Mouse (Mus musculus): ENCODE measurements at regions not wholly inside any gene's neighbourhood (a gene's known extent, or its start where the extent isn't known, plus 50 kb on each side); places are given as distances from the start of the nearest gene placed in this dataset.

DNA sequence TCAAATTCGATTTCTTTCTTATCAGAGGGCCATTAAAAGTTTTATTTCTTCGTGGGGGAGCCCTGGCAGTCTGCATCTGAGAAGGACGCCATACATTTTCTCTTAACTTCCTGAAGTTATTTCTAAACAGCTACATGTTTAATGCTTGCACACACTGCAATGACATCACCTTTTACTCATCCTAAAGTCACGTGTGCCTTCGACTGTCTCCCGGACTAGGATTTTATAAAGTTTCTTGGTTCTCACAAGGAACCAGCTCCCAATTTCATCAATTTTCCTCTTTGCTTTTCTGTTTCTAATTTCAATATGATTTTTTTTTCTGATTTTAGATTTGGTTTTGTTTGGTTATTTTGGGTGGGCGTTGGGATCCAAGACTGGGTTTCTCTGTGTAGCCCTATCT is 73.8 kb upstream of the Lrig3 start:
- 84% methylated on average over 7 of the region's 7 CpGs for WGBS
- H3K9me3 ChIP-seq (ENCODE audit: control insufficient read depth, low read length), result no peaks in the 10 kb centered on the region
- no peak for ATAC-seq (replicated peaks; ENCODE audit: low FRiP score)

DNA sequence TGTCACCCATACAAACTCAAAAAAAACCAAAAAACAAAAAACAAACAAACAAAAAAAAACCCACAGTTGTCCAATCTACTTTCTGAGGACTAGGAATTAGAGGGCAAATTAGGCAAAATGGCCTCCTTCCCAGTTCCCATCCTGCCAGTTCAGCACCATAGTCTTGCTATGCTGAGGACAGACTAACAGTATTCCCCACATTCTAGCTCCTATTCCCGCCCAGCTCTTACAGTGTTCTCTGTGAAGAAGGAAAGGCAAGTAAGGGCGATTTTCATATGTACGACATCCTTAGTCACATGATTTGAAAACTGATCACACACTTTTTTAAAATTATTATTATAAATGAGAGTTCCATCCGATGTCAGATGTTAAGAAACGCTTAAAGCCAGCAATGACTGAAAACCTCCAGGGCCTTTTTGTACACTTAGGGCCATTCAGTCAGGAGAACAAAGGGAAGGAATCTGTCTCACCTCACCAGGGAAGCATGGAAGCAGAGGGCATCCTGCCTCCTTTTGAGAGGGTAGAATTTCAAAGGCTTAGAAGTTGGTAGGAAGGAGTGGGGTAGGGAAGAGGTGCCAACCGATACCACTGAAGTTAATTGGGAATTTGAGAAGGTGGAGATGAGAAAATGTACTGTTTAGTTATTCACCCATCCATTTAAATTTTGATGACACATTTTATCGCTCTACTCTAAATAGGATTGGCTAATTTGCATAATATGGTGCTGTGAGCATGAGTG is 70.1 kb upstream of the Lrig3 start:
- Histone ChIP-seq H3K4me3 (ENCODE audit: low read depth, low read length) (no peak overlapping the region), H3K4me1 (replicated peaks; ENCODE audit: control insufficient read depth, insufficient read depth, low read length) (no peaks in the 10 kb centered on the region), H3K27me3 (ENCODE audit: control insufficient read depth, insufficient read depth, low read length) (no peaks in the 10 kb centered on the region), H3K36me3 (ENCODE audit: control insufficient read depth, insufficient read depth, low read length) (no peaks in the 10 kb centered on the region), H3K27ac (ENCODE audit: low read depth, low read length) (no peak overlapping the region), H3K9ac (ENCODE audit: low read length) (no peak overlapping the region), H3K9me3 (ENCODE audit: control insufficient read depth, low read length) (no peaks in the 10 kb centered on the region), H3K4me2 (ENCODE audit: low read depth, low read length, severe bottlenecking) (no peak overlapping the region)
- ATAC-seq (replicated peaks; ENCODE audit: low FRiP score) (no peak), DNase-seq (ENCODE audit: low spot score) (no peak)
- 50% methylated on average over 7 of the region's 7 CpGs for WGBS

More for the DNA sequence above, 73.8 kb upstream of the Lrig3 start:
- Histone ChIP-seq H3K4me1 (replicated peaks; ENCODE audit: control insufficient read depth, insufficient read depth, low read length) (no peaks in the 10 kb centered on the region), H3K9ac (ENCODE audit: low read length) (no peak overlapping the region), H3K27ac (ENCODE audit: low read depth, low read length) (no peak overlapping the region), H3K27me3 (ENCODE audit: control insufficient read depth, insufficient read depth, low read length) (no peaks in the 10 kb centered on the region), H3K4me3 (ENCODE audit: low read depth, low read length) (no peak overlapping the region), H3K36me3 (ENCODE audit: control insufficient read depth, insufficient read depth, low read length) (no peaks in the 10 kb centered on the region), H3K4me2 (ENCODE audit: low read depth, low read length, severe bottlenecking) (no peak overlapping the region)
- no peak for DNase-seq (ENCODE audit: low spot score)

DNA sequence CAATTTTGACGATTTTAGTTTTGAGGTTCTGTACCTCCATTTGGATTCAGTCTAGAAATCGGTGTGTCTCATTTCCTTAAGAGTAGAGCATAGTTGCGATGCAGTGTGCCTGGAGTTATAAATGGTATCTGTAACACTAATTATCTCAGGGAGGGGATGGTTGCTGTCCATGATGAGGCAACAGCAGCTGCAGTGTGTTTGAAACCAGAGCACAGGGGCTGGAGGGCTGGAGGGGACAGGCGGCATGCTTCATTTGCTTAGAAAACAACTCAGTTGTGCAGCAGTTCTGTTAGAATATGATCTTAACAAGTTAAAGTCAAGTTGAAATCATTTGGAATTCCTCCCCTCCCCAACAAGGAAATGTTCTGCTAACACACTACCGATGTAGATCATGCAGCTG is 69.3 kb upstream of the Lrig3 start:
- ATAC-seq (replicated peaks; ENCODE audit: low FRiP score), result no peak
- Histone ChIP-seq H3K4me1 (replicated peaks; ENCODE audit: control insufficient read depth, insufficient read depth, low read length) (no peaks in the 10 kb centered on the region), H3K27ac (ENCODE audit: low read depth, low read length) (no peak overlapping the region), H3K4me2 (ENCODE audit: low read depth, low read length, severe bottlenecking) (no peak overlapping the region), H3K27me3 (ENCODE audit: control insufficient read depth, insufficient read depth, low read length) (no peaks in the 10 kb centered on the region), H3K9ac (ENCODE audit: low read length) (no peak overlapping the region), H3K36me3 (ENCODE audit: control insufficient read depth, insufficient read depth, low read length) (no peaks in the 10 kb centered on the region), H3K9me3 (ENCODE audit: control insufficient read depth, low read length) (no peaks in the 10 kb centered on the region), H3K4me3 (ENCODE audit: low read depth, low read length) (no peak overlapping the region)
- 69% methylated on average over 5 of the region's 5 CpGs for WGBS
- DNase-seq (ENCODE audit: low spot score), result no peak

DNA sequence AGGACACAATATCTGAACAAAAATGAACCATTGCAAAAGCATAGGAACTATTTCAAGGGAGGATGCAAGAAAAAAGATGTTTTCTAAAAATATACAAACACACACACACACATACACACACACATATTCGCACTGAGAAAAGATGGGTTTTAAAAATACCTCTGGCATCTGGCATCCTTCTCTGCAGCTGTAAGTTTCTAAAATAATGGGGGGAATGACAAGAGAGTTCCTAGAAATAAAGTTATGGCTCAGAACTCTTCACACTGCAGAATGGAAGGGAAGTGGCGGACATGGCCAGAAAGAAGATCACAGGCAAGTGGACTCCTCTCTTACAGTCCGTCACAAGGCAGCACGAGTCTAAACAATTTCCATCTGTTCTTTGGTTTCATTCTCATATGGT is 66.5 kb upstream of the Lrig3 start:
- no peak overlapping the region for H3K9ac ChIP-seq (ENCODE audit: low read length)
- no peak overlapping the region for H3K4me2 ChIP-seq (ENCODE audit: low read depth, low read length, severe bottlenecking)
- no peaks in the 10 kb centered on the region for H3K36me3 ChIP-seq (ENCODE audit: control insufficient read depth, insufficient read depth, low read length)
- no peaks in the 10 kb centered on the region for H3K27me3 ChIP-seq (ENCODE audit: control insufficient read depth, insufficient read depth, low read length)
- H3K4me1 ChIP-seq (replicated peaks; ENCODE audit: control insufficient read depth, insufficient read depth, low read length), result no peaks in the 10 kb centered on the region
- no peaks in the 10 kb centered on the region for H3K9me3 ChIP-seq (ENCODE audit: control insufficient read depth, low read length)
- no peak overlapping the region for H3K4me3 ChIP-seq (ENCODE audit: low read depth, low read length)
- H3K27ac ChIP-seq (ENCODE audit: low read depth, low read length), result no peak overlapping the region
- no peak for ATAC-seq (replicated peaks; ENCODE audit: low FRiP score)
- 89% methylated on average over 4 of the region's 4 CpGs for WGBS
- no peak for DNase-seq (ENCODE audit: low spot score)

DNA sequence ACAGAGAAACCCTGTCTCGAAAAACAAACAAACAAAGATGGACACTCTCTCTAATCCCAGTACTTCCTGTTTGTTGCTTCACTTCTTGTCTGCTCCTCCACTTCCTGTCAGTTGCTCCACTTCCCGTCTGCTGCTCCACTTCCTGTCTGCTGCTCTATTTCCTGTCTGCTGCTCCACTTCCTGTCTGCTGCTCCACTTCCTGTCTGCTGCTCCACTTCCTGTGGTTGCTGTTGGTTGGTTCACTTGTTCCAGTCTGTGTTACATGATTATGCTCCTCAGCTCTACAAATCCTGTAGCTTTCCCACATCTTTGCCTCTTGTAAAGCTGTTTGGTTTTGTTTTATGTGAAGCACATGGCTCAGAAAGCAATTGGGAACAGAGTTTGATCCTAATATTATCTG is 65.4 kb upstream of the Lrig3 start:
- H3K9ac ChIP-seq (ENCODE audit: low read length), result no peak overlapping the region
- H3K9me3 ChIP-seq (ENCODE audit: control insufficient read depth, low read length), result no peaks in the 10 kb centered on the region
- H3K4me1 ChIP-seq (replicated peaks; ENCODE audit: control insufficient read depth, insufficient read depth, low read length), result no peaks in the 10 kb centered on the region
- H3K36me3 ChIP-seq (ENCODE audit: control insufficient read depth, insufficient read depth, low read length), result no peaks in the 10 kb centered on the region
- no peak overlapping the region for H3K4me2 ChIP-seq (ENCODE audit: low read depth, low read length, severe bottlenecking)
- ATAC-seq (replicated peaks; ENCODE audit: low FRiP score) (no peak), DNase-seq (ENCODE audit: low spot score) (no peak)
- 91% methylated on average over 2 of the region's 2 CpGs for WGBS
- H3K4me3 ChIP-seq (ENCODE audit: low read depth, low read length), result no peak overlapping the region
- H3K27me3 ChIP-seq (ENCODE audit: control insufficient read depth, insufficient read depth, low read length), result no peaks in the 10 kb centered on the region
- no peak overlapping the region for H3K27ac ChIP-seq (ENCODE audit: low read depth, low read length)

DNA sequence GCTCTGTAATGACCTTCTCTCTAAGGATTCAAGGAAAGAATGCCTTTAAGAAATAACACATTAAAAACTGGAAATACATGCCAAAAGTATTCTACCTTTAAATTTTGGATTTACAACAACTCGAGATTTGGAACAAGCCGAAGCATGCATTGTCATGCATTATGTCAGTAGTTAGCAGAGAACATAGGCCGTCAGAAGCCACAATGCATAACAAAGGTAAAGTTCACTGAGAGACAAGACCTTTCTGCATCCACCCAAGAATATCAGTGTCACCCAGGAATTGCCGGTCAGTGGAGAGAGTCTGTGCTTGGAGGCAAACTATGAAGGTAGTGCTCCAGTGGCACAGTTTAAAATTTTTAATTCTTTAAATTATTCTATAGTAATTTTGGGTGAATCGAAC is 63.3 kb upstream of the Lrig3 start:
- WGBS, result 83% methylated on average over 5 of the region's 5 CpGs

DNA sequence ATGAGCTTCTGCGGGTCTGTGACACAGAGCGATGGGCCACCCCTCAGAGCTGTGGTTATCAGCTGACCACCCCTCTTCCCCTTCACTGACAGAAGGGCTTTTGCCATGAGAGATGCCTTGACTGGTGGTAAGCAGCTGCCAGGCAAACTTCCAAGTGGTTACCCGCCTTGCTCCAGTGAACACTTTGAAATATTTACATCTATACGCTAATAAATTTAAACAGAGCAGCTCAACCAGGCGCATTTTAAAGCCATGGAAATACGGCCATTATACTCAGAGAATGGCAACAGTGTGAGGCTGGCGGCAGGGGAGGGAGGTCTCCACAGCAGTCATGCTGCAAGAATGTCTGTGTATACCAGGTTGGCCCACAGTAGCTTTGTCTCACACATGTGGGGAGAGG is 53.8 kb upstream of the Lrig3 start:
- Histone ChIP-seq H3K9ac (ENCODE audit: low read length) (no peak overlapping the region), H3K4me2 (ENCODE audit: low read depth, low read length, severe bottlenecking) (no peak overlapping the region), H3K9me3 (ENCODE audit: control insufficient read depth, low read length) (no peaks in the 10 kb centered on the region), H3K27me3 (ENCODE audit: control insufficient read depth, insufficient read depth, low read length) (no peaks in the 10 kb centered on the region), H3K4me3 (ENCODE audit: low read depth, low read length) (no peak overlapping the region), H3K36me3 (ENCODE audit: control insufficient read depth, insufficient read depth, low read length) (no peaks in the 10 kb centered on the region), H3K27ac (ENCODE audit: low read depth, low read length) (no peak overlapping the region), H3K4me1 (replicated peaks; ENCODE audit: control insufficient read depth, insufficient read depth, low read length) (no peaks in the 10 kb centered on the region)
- peak; percentile 51; the same call in 1 of the 2 replicates for ATAC-seq (replicated peaks; ENCODE audit: low FRiP score)
- DNase-seq (ENCODE audit: low spot score), result no peak
- WGBS, result 65% methylated on average over 7 of the region's 7 CpGs

More for the DNA sequence above, 63.3 kb upstream of the Lrig3 start:
- H3K36me3 ChIP-seq (ENCODE audit: control insufficient read depth, insufficient read depth, low read length), result no peaks in the 10 kb centered on the region
- H3K27ac ChIP-seq (ENCODE audit: low read depth, low read length), result no peak overlapping the region
- no peaks in the 10 kb centered on the region for H3K4me1 ChIP-seq (replicated peaks; ENCODE audit: control insufficient read depth, insufficient read depth, low read length)
- no peak for DNase-seq (ENCODE audit: low spot score)
- no peak overlapping the region for H3K4me3 ChIP-seq (ENCODE audit: low read depth, low read length)
- no peaks in the 10 kb centered on the region for H3K27me3 ChIP-seq (ENCODE audit: control insufficient read depth, insufficient read depth, low read length)
- no peak overlapping the region for H3K4me2 ChIP-seq (ENCODE audit: low read depth, low read length, severe bottlenecking)
- no peaks in the 10 kb centered on the region for H3K9me3 ChIP-seq (ENCODE audit: control insufficient read depth, low read length)
- no peak overlapping the region for H3K9ac ChIP-seq (ENCODE audit: low read length)
- ATAC-seq (replicated peaks; ENCODE audit: low FRiP score), result no peak

Measured in forebrain, embryonic 11.5 days (tissue).